Comparison of ENCODE assay signal across 11 mouse cellular contexts in the genomic region with DNA sequence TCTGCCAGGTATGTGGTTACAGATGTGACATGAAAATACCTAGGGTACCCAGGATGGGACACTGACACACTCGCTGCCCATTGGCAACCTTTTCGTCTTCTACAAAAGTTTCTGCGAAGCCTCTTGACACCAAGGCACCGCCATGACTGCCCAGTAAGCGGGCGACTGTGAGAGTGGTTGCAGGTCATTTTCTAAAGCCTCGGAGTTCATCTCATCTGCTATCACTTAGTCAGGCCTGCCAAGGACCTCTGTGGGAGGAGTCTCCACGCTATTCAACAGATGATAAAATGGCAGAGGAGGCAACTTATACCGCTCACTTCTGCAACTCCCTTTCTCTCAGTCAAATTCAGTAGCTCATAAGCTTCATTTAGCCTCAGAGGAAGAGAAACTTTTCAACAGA.
DNase-seq lines count a peak whose midpoint lies in the region; ATAC-seq lines count a peak whose summit lies in the region.
"Had no signal": no experiment of that assay in that cellular context is flagged by ENCODE, and none has a peak within 500 bp of the region (broad histone marks: within the 10 kb centered on the region; RNA-seq: fewer than 3 reads in every experiment).

No protein-coding gene starts in this region.

- WGBS in midbrain, embryonic 10.5 days: 74% methylated on average over 9 of the region's 9 CpGs
- WGBS in midbrain, embryonic 15.5 days: 80% methylated on average over 9 of the region's 9 CpGs
- WGBS in embryonic facial prominence, embryonic 14.5 days: 75% methylated on average over 9 of the region's 9 CpGs
- WGBS in stomach, embryonic 14.5 days: 78% methylated on average over 9 of the region's 9 CpGs

- ATAC-seq in midbrain, embryonic 15.5 days (replicated peaks): no peak
- no peak for ATAC-seq in embryonic facial prominence, embryonic 14.5 days (ENCODE audit: low read depth)
- ATAC-seq in stomach, embryonic 14.5 days (ENCODE audit: insufficient number of reproducible peaks, insufficient read depth, low FRiP score, low read depth): no peak
- ATAC-seq in megakaryocyte progenitor cell, adult 5-6 weeks (replicated peaks; ENCODE audit: poor library complexity): no peak
- ATAC-seq: inflammation-experienced regulatory T-cells, adult 6 months had no signal

- H3K9ac ChIP-seq in midbrain, embryonic 15.5 days: no peak overlapping the region
- H3K9ac ChIP-seq in embryonic facial prominence, embryonic 14.5 days (ENCODE audit: low read depth, low read length): no peak overlapping the region
- no peak overlapping the region for H3K9ac ChIP-seq in stomach, embryonic 14.5 days (replicated peaks; ENCODE audit: low read depth, low read length)

- peak overlapping the region; percentile 73 for H3K27ac ChIP-seq in midbrain, embryonic 10.5 days (replicated peaks)
- H3K27ac ChIP-seq in midbrain, embryonic 15.5 days: no peak overlapping the region
- H3K27ac ChIP-seq in embryonic facial prominence, embryonic 14.5 days (replicated peaks; ENCODE audit: low read depth, low read length): peak overlapping the region; percentile 95
- peak overlapping the region; percentile 93 for H3K27ac ChIP-seq in stomach, embryonic 14.5 days (ENCODE audit: low read length)
- H3K27ac ChIP-seq: macrophage had no signal

- peak overlapping the region; percentile 28 for H3K4me3 ChIP-seq in midbrain, embryonic 10.5 days
- no peak overlapping the region for H3K4me3 ChIP-seq in midbrain, embryonic 15.5 days
- H3K4me3 ChIP-seq in embryonic facial prominence, embryonic 14.5 days (ENCODE audit: low read depth, low read length): no peak overlapping the region
- no peak overlapping the region for H3K4me3 ChIP-seq in stomach, embryonic 14.5 days (ENCODE audit: low read depth, low read length)

- intact Hi-C loops in heart, postnatal 36 days (cut with DNase I): no loop called here

- peaks cover 52% of the 10 kb centered on the region for H3K27me3 ChIP-seq in midbrain, embryonic 10.5 days (ENCODE audit: low read depth, poor library complexity, severe bottlenecking)
- no peaks in the 10 kb centered on the region for H3K27me3 ChIP-seq in midbrain, embryonic 15.5 days (replicated peaks)
- H3K27me3 ChIP-seq in embryonic facial prominence, embryonic 14.5 days (replicated peaks; ENCODE audit: control insufficient read depth, insufficient read depth, low read length): no peaks in the 10 kb centered on the region
- H3K27me3 ChIP-seq in stomach, embryonic 14.5 days (ENCODE audit: control insufficient read depth, insufficient read depth, low read length): no peaks in the 10 kb centered on the region

- no peaks in the 10 kb centered on the region for H3K36me3 ChIP-seq in midbrain, embryonic 10.5 days
- H3K36me3 ChIP-seq in midbrain, embryonic 15.5 days (replicated peaks): no peaks in the 10 kb centered on the region
- no peaks in the 10 kb centered on the region for H3K36me3 ChIP-seq in embryonic facial prominence, embryonic 14.5 days (ENCODE audit: control insufficient read depth, insufficient read depth, low read length)
- H3K36me3 ChIP-seq in stomach, embryonic 14.5 days (ENCODE audit: control insufficient read depth, insufficient read depth, low read length): no peaks in the 10 kb centered on the region

- H3K9me3 ChIP-seq in midbrain, embryonic 10.5 days (replicated peaks): no peaks in the 10 kb centered on the region
- no peaks in the 10 kb centered on the region for H3K9me3 ChIP-seq in midbrain, embryonic 15.5 days
- H3K9me3 ChIP-seq in embryonic facial prominence, embryonic 14.5 days (ENCODE audit: control insufficient read depth, low read length): no peaks in the 10 kb centered on the region
- no peaks in the 10 kb centered on the region for H3K9me3 ChIP-seq in stomach, embryonic 14.5 days (ENCODE audit: control insufficient read depth, low read depth, low read length)

- no peak overlapping the region for H3K4me2 ChIP-seq in midbrain, embryonic 15.5 days
- H3K4me2 ChIP-seq in embryonic facial prominence, embryonic 14.5 days (ENCODE audit: low read depth, low read length): no peak overlapping the region
- H3K4me2 ChIP-seq in stomach, embryonic 14.5 days (replicated peaks; ENCODE audit: low read depth, low read length): no peak overlapping the region

- H3K4me1 ChIP-seq in midbrain, embryonic 10.5 days: peaks cover 50% of the 10 kb centered on the region
- H3K4me1 ChIP-seq in midbrain, embryonic 15.5 days: peaks cover 8% of the 10 kb centered on the region
- H3K4me1 ChIP-seq in embryonic facial prominence, embryonic 14.5 days (ENCODE audit: control insufficient read depth, insufficient read depth, low read length): peaks cover 52% of the 10 kb centered on the region
- peaks cover 43% of the 10 kb centered on the region; the same call in 1 of the 2 replicates for H3K4me1 ChIP-seq in stomach, embryonic 14.5 days (ENCODE audit: control insufficient read depth, insufficient read depth, low read length)

- peak; percentile 91 for DNase-seq in heart, adult 11 months
- no peak for DNase-seq in heart, postnatal 36 days
- DNase-seq in midbrain, embryonic 10.5 days (ENCODE audit: low spot score): no peak
- DNase-seq in embryonic facial prominence, embryonic 14.5 days (ENCODE audit: low spot score): no peak
- no peak for DNase-seq in adrenal gland, postnatal 36 days
- DNase-seq: adrenal gland, adult 8-10 months had no signal
